Mouse (Mus musculus) spleen, postnatal 4 days (tissue): ENCODE measurements around the gene Ripk1.
"Not testable (repeated sequence)": the region's sequence is repeated elsewhere in the genome, so short reads cannot be mapped to it uniquely, and the experiment has no call there.

Experiments used
- DNase-seq, 2 experiments: peaks; one replicate each; pipeline ENCODE4 v3.0.0; 2022; ENCODE audit warnings: low spot score in 2 of 2

The Ripk1 gene

GRCm38 (mm10) chr13:34038056-34038432, 35.9 kb downstream of the Ripk1 start:
- DNase-seq: no peak

GRCm38 (mm10) chr13:34038901-34039341, 36.8 kb downstream of the Ripk1 start:
- no peak for DNase-seq

GRCm38 (mm10) chr13:34040091-34040490, 37.9 kb downstream of the Ripk1 start:
- DNase-seq: no peak

DNA sequence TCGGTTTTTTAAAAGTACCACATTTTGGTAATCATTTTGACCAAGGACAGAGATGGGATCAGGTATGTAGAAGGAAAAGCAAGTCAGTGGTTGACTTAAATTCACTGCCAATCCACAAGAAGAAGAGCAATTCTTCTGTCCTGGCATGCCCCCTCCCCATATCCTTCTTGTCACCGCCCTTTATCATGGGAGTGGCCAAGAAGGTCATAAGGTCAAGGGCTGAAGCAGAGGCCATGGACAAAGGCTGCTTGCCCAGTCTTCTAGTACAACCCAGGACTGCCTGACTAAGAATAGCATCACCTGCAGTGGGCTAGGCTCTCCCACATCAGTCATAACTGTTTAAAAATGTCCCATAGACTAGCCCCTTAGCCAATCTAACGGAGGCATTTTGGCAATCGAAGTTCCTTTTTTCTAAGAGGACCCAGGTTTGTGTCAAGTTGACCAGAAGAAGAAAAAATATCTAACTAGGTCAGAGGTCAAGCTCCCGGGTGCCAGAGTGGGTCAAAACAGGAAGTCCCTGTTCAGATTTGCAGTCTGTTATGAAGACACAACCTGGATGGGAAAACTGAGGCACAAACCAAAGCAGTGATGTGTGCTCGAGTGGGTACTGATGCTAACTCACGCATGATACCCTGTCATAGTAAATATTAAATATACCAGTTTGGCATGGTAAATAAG, 41.7 kb downstream of the Ripk1 start:
- no peak for DNase-seq

DNA sequence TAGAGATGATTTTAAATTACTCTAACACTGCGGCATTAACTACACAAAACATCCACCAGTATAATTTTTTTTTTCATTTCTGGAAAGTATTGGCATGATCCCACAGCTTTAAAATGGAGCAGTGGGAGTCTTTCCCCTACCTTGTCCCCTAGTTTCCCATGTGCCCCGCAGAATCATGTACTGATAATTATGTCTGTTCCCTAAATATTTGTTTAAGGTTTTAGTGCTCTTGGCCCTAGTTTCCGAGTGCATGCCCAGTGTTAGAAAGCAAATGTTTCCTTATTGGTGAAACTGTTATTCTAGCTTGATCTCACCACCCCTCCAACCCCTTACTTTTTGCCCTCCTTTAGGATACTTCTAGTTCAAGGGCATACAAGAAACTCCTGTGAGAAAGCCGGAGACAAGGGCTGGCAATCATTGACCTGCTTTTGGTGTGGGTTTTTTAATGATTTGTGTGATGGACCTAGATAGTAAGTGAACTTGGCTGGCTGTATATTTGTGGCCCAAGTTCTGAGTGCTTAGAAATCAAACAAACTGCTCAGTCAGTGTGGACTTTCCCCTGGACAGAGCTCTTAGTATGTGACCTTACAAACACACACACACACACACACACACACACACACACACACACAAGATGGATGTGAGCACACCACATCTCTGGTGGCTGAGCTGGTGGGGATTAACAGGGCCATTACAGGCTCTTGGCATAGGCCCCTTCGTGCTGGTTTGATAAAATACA, 43.5 kb downstream of the Ripk1 start:
- DNase-seq: no peak

GRCm38 (mm10) chr13:34046421-34047012, 44.4 kb downstream of the Ripk1 start:
- DNase-seq: peak; percentile 65 to 77

- DNase-seq: no peak
Observed at GRCm38 (mm10) chr13:34047526-34047925, 45.4 kb downstream of the Ripk1 start.

DNA sequence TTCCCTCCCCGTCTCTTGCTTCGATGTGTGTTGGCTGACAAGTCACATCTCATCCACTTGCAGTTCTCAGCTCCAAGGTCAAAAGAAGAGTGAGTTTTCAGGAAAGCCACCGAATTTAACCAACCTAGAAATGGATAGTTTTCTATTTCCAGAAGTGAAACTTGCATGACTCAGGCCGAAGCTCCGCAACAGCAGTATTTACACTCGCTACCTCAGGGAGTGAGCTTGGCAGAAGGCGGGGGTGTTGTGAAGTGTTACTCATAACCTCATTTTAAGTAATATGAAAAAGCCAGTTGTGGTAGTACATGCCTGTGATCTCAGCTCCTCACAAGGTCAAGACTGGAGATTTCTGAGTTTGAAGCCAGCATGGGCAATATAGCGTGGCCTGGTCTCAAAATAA, 48.3 kb downstream of the Ripk1 start:
- no peak for DNase-seq

DNA sequence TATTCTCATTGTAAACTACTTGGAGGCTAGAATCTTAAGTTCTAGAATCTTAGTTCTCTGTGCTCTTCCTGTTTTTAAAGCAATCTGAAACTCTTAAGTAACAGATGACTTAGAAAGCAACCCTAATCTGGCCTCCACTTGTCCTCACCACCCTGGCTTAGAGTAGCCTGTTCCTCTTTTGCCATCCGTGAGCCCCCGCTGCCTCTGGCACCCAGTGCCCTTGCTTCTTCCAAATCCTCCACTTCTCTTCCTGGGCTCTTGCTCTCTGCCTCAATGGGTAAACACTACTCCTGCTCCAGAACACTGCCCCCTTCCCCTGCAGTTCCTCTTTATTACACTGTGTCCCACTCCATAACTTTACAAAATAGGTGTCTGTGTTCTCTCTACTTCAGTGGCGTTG, 49.5 kb downstream of the Ripk1 start:
- no peak for DNase-seq

DNA sequence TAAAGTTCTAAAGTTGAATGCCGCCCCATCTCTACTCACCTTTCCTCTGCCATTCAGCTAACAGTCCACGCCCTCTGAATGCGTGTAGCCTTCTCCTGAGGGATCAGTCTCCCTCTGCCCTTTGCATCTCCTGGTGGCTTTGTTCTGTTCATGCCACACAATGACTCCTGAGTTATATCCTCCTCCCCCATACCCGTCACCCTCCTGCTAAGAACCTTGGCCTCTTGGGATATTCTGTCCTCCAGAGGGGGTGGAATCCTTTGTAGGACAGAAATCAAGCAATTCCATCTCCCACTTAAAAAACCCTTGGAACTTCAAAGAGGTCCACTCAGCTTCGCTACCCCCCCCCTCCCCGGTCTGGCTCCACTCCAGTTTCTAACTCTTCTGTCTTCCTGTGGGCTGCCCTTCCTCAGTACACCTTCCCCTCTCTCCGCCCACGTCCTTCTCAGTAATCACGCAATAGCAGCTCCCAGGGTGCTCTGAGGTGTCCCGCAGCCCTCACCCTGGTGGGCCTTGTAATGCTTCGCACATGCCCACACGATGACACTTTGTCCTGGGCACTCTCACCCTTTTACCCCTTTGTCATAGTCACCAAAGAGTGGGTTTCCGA, 51.6 kb downstream of the Ripk1 start:
- DNase-seq: no peak

DNA sequence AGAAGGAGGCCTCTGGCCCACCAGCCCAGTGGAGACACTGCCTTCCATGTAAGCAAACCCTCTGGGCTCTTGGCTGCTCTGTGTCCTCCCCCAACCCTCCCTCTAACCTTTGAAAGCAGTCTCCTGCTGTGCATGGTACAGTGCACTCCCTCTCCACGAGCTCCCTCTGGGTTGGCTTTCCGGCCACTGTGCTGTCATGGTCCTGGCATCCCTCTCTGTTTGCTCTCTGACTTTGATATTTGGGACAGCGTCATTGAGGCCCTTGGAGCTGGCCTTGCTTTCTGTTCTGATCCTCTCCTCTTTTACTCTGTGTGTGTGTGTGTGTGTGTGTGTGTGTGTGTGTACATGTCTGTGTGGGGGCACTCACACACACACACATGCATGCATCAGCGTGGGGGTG, 52.2 kb downstream of the Ripk1 start:
- DNase-seq: no peak

DNA sequence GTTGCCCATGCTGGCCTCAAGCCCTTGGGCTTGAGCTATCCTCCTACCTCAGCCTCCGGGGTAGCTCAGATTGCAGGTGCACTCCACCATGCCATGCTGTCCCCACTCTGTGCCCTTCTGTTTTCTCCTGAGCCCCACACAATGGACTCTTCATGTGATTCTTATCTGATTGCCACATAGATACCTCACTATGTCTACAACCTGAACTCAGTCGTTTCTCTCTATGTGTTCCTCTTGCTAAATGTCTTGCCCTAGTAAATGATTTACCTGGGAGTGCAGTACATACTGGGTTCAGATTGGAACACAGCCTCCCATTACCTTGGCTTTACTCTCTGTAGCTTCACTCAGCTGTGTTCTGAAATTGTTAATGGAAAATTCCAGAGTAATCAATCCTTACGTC, 52.8 kb downstream of the Ripk1 start:
- no peak for DNase-seq

GRCm38 (mm10) chr13:34057252-34057651, 55.1 kb downstream of the Ripk1 start:
- no peak for DNase-seq

DNA sequence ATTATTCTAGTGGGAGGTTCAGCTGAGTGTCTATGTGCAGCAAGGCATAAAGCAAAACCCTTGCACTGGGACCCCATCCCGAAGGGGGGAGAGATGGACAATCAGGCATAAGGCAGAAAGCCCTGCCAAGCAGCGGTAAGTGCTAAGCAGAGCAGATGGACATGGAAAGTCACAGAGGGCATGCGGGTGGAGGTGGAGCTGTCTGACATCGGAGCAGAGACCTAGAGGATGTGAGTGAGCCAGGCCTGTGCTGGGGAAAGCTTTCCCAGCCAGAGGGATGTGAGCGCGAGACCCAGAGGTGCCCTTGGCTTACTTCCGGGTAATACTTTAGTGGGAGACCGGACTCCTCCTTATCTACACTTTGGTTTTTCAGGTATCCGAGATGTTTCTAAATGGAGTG, 57.9 kb downstream of the Ripk1 start:
- DNase-seq: no peak

DNA sequence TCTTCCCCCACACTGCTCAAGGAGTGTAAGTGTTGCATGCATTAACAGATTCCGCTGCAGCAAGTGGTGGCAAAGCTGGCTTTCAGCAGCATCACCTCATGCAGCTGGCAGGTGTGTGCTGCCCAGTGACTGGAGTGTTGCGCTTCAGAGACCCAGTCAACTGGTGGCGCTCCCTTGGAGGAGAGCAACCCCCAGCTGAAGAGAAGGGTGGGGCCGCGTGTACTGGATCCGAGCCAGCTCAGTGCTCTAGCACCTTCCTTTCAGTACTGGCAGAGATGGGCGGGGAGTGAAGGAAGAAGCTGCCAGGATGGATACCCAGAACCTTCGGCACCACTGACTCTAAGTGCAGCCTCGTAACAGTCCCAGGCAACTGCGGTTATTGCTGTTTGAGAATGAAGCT, 60.3 kb downstream of the Ripk1 start:
- no peak for DNase-seq

- DNase-seq: no peak
Observed at GRCm38 (mm10) chr13:34066351-34066750, 64.2 kb downstream of the Ripk1 start.

GRCm38 (mm10) chr13:34070296-34070695, 68.1 kb downstream of the Ripk1 start:
- DNase-seq: no peak

DNA sequence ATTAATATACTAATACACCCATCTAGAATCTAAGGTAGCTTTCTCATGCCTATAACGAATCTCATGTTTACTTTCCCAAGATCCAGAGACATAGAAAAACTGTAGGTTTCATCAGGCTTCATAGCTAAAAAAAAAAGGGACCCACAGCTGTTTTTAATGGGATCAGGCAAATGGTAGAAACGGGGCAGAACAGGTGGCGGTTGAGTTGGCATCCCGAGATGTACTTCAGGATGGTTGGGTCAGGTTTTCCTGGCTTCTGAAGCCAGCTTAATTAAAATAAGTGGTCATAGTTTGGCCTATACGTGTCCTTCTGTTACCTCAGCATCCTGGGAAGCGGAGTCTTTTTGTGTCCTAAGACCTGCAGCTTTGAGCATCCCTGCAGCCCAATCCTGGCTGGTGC, 69.7 kb downstream of the Ripk1 start:
- DNase-seq: no peak

DNA sequence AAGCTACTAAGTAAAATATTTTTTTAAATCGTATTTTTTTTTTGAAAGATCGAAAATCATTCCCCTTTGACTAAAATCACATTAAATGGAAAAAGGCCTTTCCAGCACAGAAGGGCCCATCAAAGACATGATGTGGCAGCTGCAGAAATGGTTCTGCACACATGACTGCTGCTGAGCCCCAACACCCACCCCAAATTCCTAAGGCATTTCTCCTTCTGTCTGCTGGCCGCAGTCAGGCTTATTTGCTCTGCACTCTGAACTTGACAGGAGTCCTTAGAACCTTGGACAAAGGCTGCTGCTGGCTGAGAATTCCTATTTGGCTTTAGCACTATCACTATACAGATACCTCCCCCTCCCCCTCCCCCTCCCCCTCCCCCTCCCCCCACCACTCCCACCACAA, 70.7 kb downstream of the Ripk1 start:
- no peak for DNase-seq

- DNase-seq: not testable (repeated sequence)
Observed at GRCm38 (mm10) chr13:34074441-34074840, 72.3 kb downstream of the Ripk1 start.

GRCm38 (mm10) chr13:34075893-34076292, 73.7 kb downstream of the Ripk1 start:
- DNase-seq: not testable (repeated sequence)
